Mouse (Mus musculus): ENCODE data around the gene Slc12a3.

Gene Slc12a3

GRCm38 (mm10) chr8:94333345-94333744 lies 4.3 kb downstream of the Slc12a3 start:
- no peak for DNase-seq

- DNase-seq: no peak
These were observed 8.6 kb downstream of the Slc12a3 start for GRCm38 (mm10) chr8:94337559-94337958.

- DNase-seq: no peak
These were observed 11.8 kb downstream of the Slc12a3 start for GRCm38 (mm10) chr8:94340796-94341195.

- DNase-seq: no peak
These were observed 13.7 kb downstream of the Slc12a3 start for GRCm38 (mm10) chr8:94342691-94343090.

- DNase-seq: peak; percentile 71
These were observed 14.3 kb downstream of the Slc12a3 start for GRCm38 (mm10) chr8:94343290-94343689.

- DNase-seq: no peak
These were observed 14.8 kb downstream of the Slc12a3 start for GRCm38 (mm10) chr8:94343778-94344320.

GRCm38 (mm10) chr8:94345657-94346056 lies 16.7 kb downstream of the Slc12a3 start:
- no peak for DNase-seq

GRCm38 (mm10) chr8:94346264-94346663 lies 17.3 kb downstream of the Slc12a3 start:
- DNase-seq: no peak

GRCm38 (mm10) chr8:94348425-94348824 lies 19.4 kb downstream of the Slc12a3 start:
- no peak for DNase-seq

GRCm38 (mm10) chr8:94354069-94354531 lies 25.1 kb downstream of the Slc12a3 start:
- DNase-seq: no peak

GRCm38 (mm10) chr8:94354571-94354970 lies 25.6 kb downstream of the Slc12a3 start:
- no peak for DNase-seq

GRCm38 (mm10) chr8:94357220-94357619 lies 28.2 kb downstream of the Slc12a3 start:
- DNase-seq: no peak

GRCm38 (mm10) chr8:94358541-94358940 lies 29.5 kb downstream of the Slc12a3 start:
- DNase-seq: peak; percentile 68

- DNase-seq: no peak
These were observed 32.9 kb downstream of the Slc12a3 start for GRCm38 (mm10) chr8:94361774-94362431.

GRCm38 (mm10) chr8:94362607-94363239 lies 33.7 kb downstream of the Slc12a3 start:
- no peak for DNase-seq

- DNase-seq: no peak
These were observed 34.3 kb downstream of the Slc12a3 start for GRCm38 (mm10) chr8:94363288-94363688.

GRCm38 (mm10) chr8:94363906-94364305 lies 34.9 kb downstream of the Slc12a3 start:
- DNase-seq: no peak

GRCm38 (mm10) chr8:94364686-94365312 lies 35.8 kb downstream of the Slc12a3 start:
- no peak for DNase-seq

- DNase-seq: no peak
These were observed 36.5 kb downstream of the Slc12a3 start for GRCm38 (mm10) chr8:94365410-94365981.

- DNase-seq: no peak
These were observed 41.8 kb downstream of the Slc12a3 start for GRCm38 (mm10) chr8:94370839-94371238.

- no peak for DNase-seq
These were observed 44.1 kb downstream of the Slc12a3 start for GRCm38 (mm10) chr8:94372955-94373599.

GRCm38 (mm10) chr8:94375551-94375991 lies 46.6 kb downstream of the Slc12a3 start:
- DNase-seq: no peak

- no peak for DNase-seq
These were observed 47.2 kb downstream of the Slc12a3 start for GRCm38 (mm10) chr8:94376176-94376575.

All from cerebellum, adult 8-10 months (tissue).